Comparison of ENCODE assay signal across 9 mouse cellular contexts in genomic region chr10:81600096-81600495, GRCm38 (mm10). TPM values are rescaled to one million over a fixed set of nuclear protein-coding genes. Genes with fewer than 3 reads are reported as not detected.
A peak's percentile ranks its signal among the peaks of the same experiment; 100 is the strongest.
DNase-seq lines count a peak whose midpoint lies in the region; ATAC-seq lines count a peak whose summit lies in the region.
"Had no signal": no experiment of that assay in that cellular context is flagged by ENCODE, and none has a peak within 500 bp of the region (broad histone marks: within the 10 kb centered on the region; RNA-seq: fewer than 3 reads in every experiment).

No protein-coding gene starts in this region.

- ATAC-seq in liver, embryonic 11.5 days (replicated peaks; ENCODE audit: low FRiP score): no peak
- no peak for ATAC-seq in liver, embryonic 12.5 days

- no peak overlapping the region for H3K9ac ChIP-seq in liver, embryonic 11.5 days (ENCODE audit: low read depth, low read length)
- no peak overlapping the region for H3K9ac ChIP-seq in liver, embryonic 12.5 days
- H3K9ac ChIP-seq: forebrain, postnatal 0 days had no signal

- H3K4me2 ChIP-seq in liver, embryonic 11.5 days: peak overlapping the region; percentile 73; the same call in 1 of the 2 replicates
- H3K4me2 ChIP-seq in liver, embryonic 12.5 days: peak overlapping the region; percentile 69

- DNase-seq in heart, adult 11 months: peak; percentile 90
- no peak for DNase-seq in heart, postnatal 36 days
- DNase-seq in liver, embryonic 11.5 days (ENCODE audit: low spot score): no peak
- no peak for DNase-seq in liver
- peak; percentile 33 for DNase-seq in embryonic facial prominence, embryonic 10.5 days (ENCODE audit: low spot score)
- no peak for DNase-seq in layer of hippocampus, adult 18-20 months (ENCODE audit: low spot score in 2 of 2)
- DNase-seq in left cerebral cortex, postnatal 14 days (ENCODE audit: low spot score in 2 of 2): no peak

- 42% methylated on average over 10 of the region's 10 CpGs for WGBS in liver, embryonic 11.5 days
- WGBS in embryonic facial prominence, embryonic 10.5 days: 43% methylated on average over 10 of the region's 10 CpGs
- WGBS in liver, embryonic 12.5 days (ENCODE audit: insufficient replicate concordance): 35% methylated on average over 10 of the region's 10 CpGs

- no peaks in the 10 kb centered on the region for H3K36me3 ChIP-seq in liver, embryonic 11.5 days (ENCODE audit: control insufficient read depth, insufficient read depth, low read length)
- H3K36me3 ChIP-seq in embryonic facial prominence, embryonic 10.5 days (replicated peaks): no peaks in the 10 kb centered on the region
- H3K36me3 ChIP-seq in liver, embryonic 12.5 days: no peaks in the 10 kb centered on the region

- no peak overlapping the region for H3K4me3 ChIP-seq in liver, embryonic 11.5 days (ENCODE audit: low read depth, low read length)
- no peak overlapping the region; the same call in 1 of the 2 replicates for H3K4me3 ChIP-seq in embryonic facial prominence, embryonic 10.5 days
- H3K4me3 ChIP-seq in liver, embryonic 12.5 days: no peak overlapping the region

- intact Hi-C loops in heart, postnatal 36 days (cut with DNase I): loop anchor here (5.0 kb wide), 3 partner anchors 38 to 98 kb away; partner anchors contain the start of gene S1pr4
- intact Hi-C loops in left cerebral cortex, postnatal 14 days (cut with DNase I): loop anchor here (5.0 to 10.0 kb wide), 4 partner anchors 38 to 575 kb away; partner anchors contain the start of gene S1pr4

- H3K9me3 ChIP-seq in liver, embryonic 11.5 days (ENCODE audit: control insufficient read depth, low read length): no peaks in the 10 kb centered on the region
- H3K9me3 ChIP-seq in embryonic facial prominence, embryonic 10.5 days: no peaks in the 10 kb centered on the region
- no peaks in the 10 kb centered on the region for H3K9me3 ChIP-seq in liver, embryonic 12.5 days (replicated peaks)

- 0 out of 2 replicates have a peak overlapping the region, but pooled peaks have one; percentile 56 for H3K27ac ChIP-seq in liver, embryonic 11.5 days (ENCODE audit: low read depth, low read length)
- no peak overlapping the region for H3K27ac ChIP-seq in embryonic facial prominence, embryonic 10.5 days (replicated peaks)
- peak overlapping the region; percentile 28; the same call in 1 of the 2 replicates for H3K27ac ChIP-seq in liver, embryonic 12.5 days

- H3K27me3 ChIP-seq in liver, embryonic 11.5 days (replicated peaks; ENCODE audit: control insufficient read depth, insufficient read depth, low read length): peaks cover 21% of the 10 kb centered on the region
- H3K27me3 ChIP-seq in embryonic facial prominence, embryonic 10.5 days (replicated peaks; ENCODE audit: low read depth, poor library complexity, severe bottlenecking): peaks cover 65% of the 10 kb centered on the region
- peaks cover 46% of the 10 kb centered on the region for H3K27me3 ChIP-seq in liver, embryonic 12.5 days (replicated peaks)

- H3K4me1 ChIP-seq in liver, embryonic 11.5 days (replicated peaks; ENCODE audit: control insufficient read depth, insufficient read depth, low read length): peaks cover 45% of the 10 kb centered on the region
- H3K4me1 ChIP-seq in embryonic facial prominence, embryonic 10.5 days: peaks cover 82% of the 10 kb centered on the region
- H3K4me1 ChIP-seq in liver, embryonic 12.5 days: peaks cover 85% of the 10 kb centered on the region

RNA-seq across cellular contexts. Expression of gene Tle6, which starts 0.8 kb away (rescaled TPM):
- 1 to 10 TPM; 7.5 to 8.5 TPM for total RNA-seq in heart, postnatal 36 days (2021)
- 13.2 and 16.7 TPM in 2 replicates for polyA plus RNA-seq in liver, embryonic 11.5 days (2014; fragmentation: Nextera tagmentation; extraction: Ambion mirVana)
- 7.1 and 8.2 TPM in 2 replicates for polyA plus RNA-seq in embryonic facial prominence, embryonic 10.5 days (2016; fragmentation: Nextera tagmentation; extraction: Ambion mirVana)
- 8.1 and 12.1 TPM in 2 replicates for polyA plus RNA-seq in liver, embryonic 12.5 days (2016; fragmentation: Nextera tagmentation; extraction: Ambion mirVana)
- total RNA-seq in layer of hippocampus, adult 18-20 months (2021): 1 to 10 TPM; 2.6 to 4.1 TPM
- total RNA-seq in left cerebral cortex, postnatal 14 days (2021): 1 to 10 TPM; 1.3 to 2.7 TPM

RNA-seq across cellular contexts. Expression of gene BC025920, which starts 6.0 kb away (rescaled TPM):
- total RNA-seq in heart, postnatal 36 days (2021): 1 to 10 TPM; 2.6 to 2.7 TPM
- 0.81 and 1.1 TPM in 2 replicates for polyA plus RNA-seq in liver, embryonic 11.5 days (2014; fragmentation: Nextera tagmentation; extraction: Ambion mirVana)
- 1.5 and 2.1 TPM in 2 replicates for polyA plus RNA-seq in embryonic facial prominence, embryonic 10.5 days (2016; fragmentation: Nextera tagmentation; extraction: Ambion mirVana)
- 0.46 and 0.78 TPM in 2 replicates for polyA plus RNA-seq in liver, embryonic 12.5 days (2016; fragmentation: Nextera tagmentation; extraction: Ambion mirVana)
- total RNA-seq in layer of hippocampus, adult 18-20 months (2021): 1 to 10 TPM; 3.6 to 3.8 TPM
- 1 to 10 TPM; 1.9 to 2.2 TPM for total RNA-seq in left cerebral cortex, postnatal 14 days (2021)

RNA-seq across cellular contexts. Expression of gene Tle2, which starts 25.7 kb away (rescaled TPM):
- total RNA-seq in heart, postnatal 36 days (2021): 10 to 100 TPM in 1 of 2 experiments, 1 to 10 TPM in 1; 7.5 to 11.5 TPM
- 5.1 and 6.9 TPM in 2 replicates for polyA plus RNA-seq in liver, embryonic 11.5 days (2014; fragmentation: Nextera tagmentation; extraction: Ambion mirVana)
- polyA plus RNA-seq in embryonic facial prominence, embryonic 10.5 days (2016; fragmentation: Nextera tagmentation; extraction: Ambion mirVana): 14.0 and 17.1 TPM in 2 replicates
- polyA plus RNA-seq in liver, embryonic 12.5 days (2016; fragmentation: Nextera tagmentation; extraction: Ambion mirVana): 4.8 and 5.1 TPM in 2 replicates
- total RNA-seq in layer of hippocampus, adult 18-20 months (2021): 10 to 100 TPM; 31.6 to 31.8 TPM
- total RNA-seq in left cerebral cortex, postnatal 14 days (2021): 10 to 100 TPM; 14.1 to 15.9 TPM

RNA-seq across cellular contexts. Expression of gene Sirt6, which starts 27.5 kb away (rescaled TPM):
- 1 to 10 TPM; 6.5 to 7.2 TPM for total RNA-seq in heart, postnatal 36 days (2021)
- polyA plus RNA-seq in liver, embryonic 11.5 days (2014; fragmentation: Nextera tagmentation; extraction: Ambion mirVana): 22.8 and 22.9 TPM in 2 replicates
- polyA plus RNA-seq in embryonic facial prominence, embryonic 10.5 days (2016; fragmentation: Nextera tagmentation; extraction: Ambion mirVana): 55.1 and 59.2 TPM in 2 replicates
- 12.7 and 14.7 TPM in 2 replicates for polyA plus RNA-seq in liver, embryonic 12.5 days (2016; fragmentation: Nextera tagmentation; extraction: Ambion mirVana)
- total RNA-seq in layer of hippocampus, adult 18-20 months (2021): 10 to 100 TPM; 24.8 to 26.7 TPM
- 10 to 100 TPM; 23.6 to 25.1 TPM for total RNA-seq in left cerebral cortex, postnatal 14 days (2021)

RNA-seq across cellular contexts. Expression of gene Ankrd24, which starts 28.2 kb away (rescaled TPM):
- total RNA-seq in heart, postnatal 36 days (2021): 10 to 100 TPM in 1 of 2 experiments, 1 to 10 TPM in 1; 8.0 to 11.7 TPM
- 3.6 and 4.6 TPM in 2 replicates for polyA plus RNA-seq in liver, embryonic 11.5 days (2014; fragmentation: Nextera tagmentation; extraction: Ambion mirVana)
- 5.3 and 7.3 TPM in 2 replicates for polyA plus RNA-seq in embryonic facial prominence, embryonic 10.5 days (2016; fragmentation: Nextera tagmentation; extraction: Ambion mirVana)
- polyA plus RNA-seq in liver, embryonic 12.5 days (2016; fragmentation: Nextera tagmentation; extraction: Ambion mirVana): 3.8 and 4.5 TPM in 2 replicates
- total RNA-seq in layer of hippocampus, adult 18-20 months (2021): 10 to 100 TPM; 36.9 to 37.8 TPM
- total RNA-seq in left cerebral cortex, postnatal 14 days (2021): 10 to 100 TPM; 31.9 to 34.5 TPM

Comparison
In these comparisons a context has a peak if more than half of its experiments do, and no peak if none do; other contexts are left out.
1. DNase-seq: peak in heart, adult 11 months (single experiment) and embryonic facial prominence, embryonic 10.5 days (single experiment); none in heart, postnatal 36 days (0 of 2), liver, embryonic 11.5 days (single experiment), liver (single experiment), layer of hippocampus, adult 18-20 months (0 of 2) and left cerebral cortex, postnatal 14 days (0 of 2).